Mouse (Mus musculus): ENCODE results near the gene Tox2.

GRCm38 (mm10) chr2:163332368-163333055, 129.6 kb downstream of the Tox2 start:
- TF ChIP-seq CTCF (IDR thresholded peaks at IDR 0.05; ENCODE audit: control insufficient read depth, insufficient read depth, low read length) (no peak), POLR2A (IDR thresholded peaks at IDR 0.05; ENCODE audit: borderline replicate concordance, control insufficient read depth, low read depth, low read length) (no peak)
